ENCODE assay signal across 9 mouse cellular contexts in genomic region chr12:80377604-80378003, GRCm38 (mm10). TPM values are rescaled to one million over a fixed set of nuclear protein-coding genes. Genes with fewer than 3 reads are reported as not detected.
A peak's percentile ranks its signal among the peaks of the same experiment; 100 is the strongest.
DNase-seq lines count a peak whose midpoint lies in the region; ATAC-seq and TF ChIP-seq lines count a peak whose summit lies in the region.
"Had no signal": no experiment of that assay in that cellular context is flagged by ENCODE, and none has a peak within 500 bp of the region (broad histone marks: within the 10 kb centered on the region; RNA-seq: fewer than 3 reads in every experiment).

No protein-coding gene starts in this region.

- peak; percentile 63 for DNase-seq in heart, postnatal 0 days (ENCODE audit: low spot score)
- DNase-seq in heart, postnatal 25 days (ENCODE audit: low spot score) = no peak
- DNase-seq in 3T3-L1 (ENCODE audit: low read depth, low spot score) = peak; percentile 80
- DNase-seq in NIH3T3 (ENCODE audit: low read depth) = peak; percentile 75
- peak; percentile 29 to 39 for DNase-seq in kidney, postnatal 36 days
- DNase-seq in frontal cortex, postnatal 36 days (ENCODE audit: low spot score in 2 of 2) = no peak
- DNase-seq in cerebellum, adult 8-10 months = no peak
- DNase-seq in right cerebral cortex, adult 2 months (ENCODE audit: low spot score in 2 of 2) = no peak

- no peak for TF ChIP-seq EP300 in heart, postnatal 0 days (IDR thresholded peaks at IDR 0.05; ENCODE audit: low read depth)

- no peaks in the 10 kb centered on the region for H3K9me3 ChIP-seq in heart, postnatal 0 days (replicated peaks; ENCODE audit: control insufficient read depth, low read length)
- H3K9me3 ChIP-seq: neural tube, embryonic 13.5 days had no signal

- 32% methylated on average over 1 of the region's 1 CpGs for WGBS in heart, postnatal 0 days

- no peaks in the 10 kb centered on the region for H3K27me3 ChIP-seq in heart, postnatal 0 days (ENCODE audit: control insufficient read depth, insufficient read depth, low read length)
- H3K27me3 ChIP-seq: neural tube, embryonic 13.5 days had no signal

- intact Hi-C loops in heart, postnatal 25 days (cut with DNase I) = no loop called here

- H3K4me3 ChIP-seq in heart, postnatal 0 days (ENCODE audit: low read depth, low read length) = no peak overlapping the region
- H3K4me3 ChIP-seq: neural tube, embryonic 13.5 days had no signal

- no peak overlapping the region for H3K4me2 ChIP-seq in heart, postnatal 0 days (ENCODE audit: low read depth, low read length)
- H3K4me2 ChIP-seq: neural tube, embryonic 13.5 days had no signal

- peaks cover 5% of the 10 kb centered on the region for H3K4me1 ChIP-seq in heart, postnatal 0 days (ENCODE audit: control insufficient read depth, insufficient read depth)

- peaks cover 25% of the 10 kb centered on the region for H3K36me3 ChIP-seq in heart, postnatal 0 days (replicated peaks; ENCODE audit: control insufficient read depth, insufficient read depth, low read length)

- H3K9ac ChIP-seq in heart, postnatal 0 days (replicated peaks; ENCODE audit: low read depth, low read length) = no peak overlapping the region
- H3K9ac ChIP-seq: neural tube, embryonic 13.5 days had no signal

- ATAC-seq in heart, postnatal 0 days (ENCODE audit: insufficient read depth, low read depth) = no peak; the same call in 1 of the 2 replicates

- TF ChIP-seq CTCF in heart, postnatal 0 days (IDR thresholded peaks at IDR 0.05; ENCODE audit: low read depth) = peak; percentile 86

- H3K27ac ChIP-seq in heart, postnatal 0 days (ENCODE audit: low read depth) = no peak overlapping the region
- H3K27ac ChIP-seq: neural tube, embryonic 13.5 days had no signal

RNA-seq across cellular contexts. Expression of gene Dcaf5, which starts 58.8 kb away (rescaled TPM):
- total RNA-seq in heart, postnatal 0 days (2014; rRNA removed; ENCODE audit: low replicate concordance) = 22.0 and 25.0 TPM in 2 replicates
- polyA plus RNA-seq in heart, postnatal 0 days (2015; fragmentation: Nextera tagmentation; extraction: Ambion mirVana) = 7.1 and 7.9 TPM in 2 replicates
- 10 to 100 TPM; 33.0 to 35.4 TPM for total RNA-seq in heart, postnatal 25 days (2021)

Comparison
In these comparisons a context has a peak if more than half of its experiments do, and no peak if none do; other contexts are left out.
1. DNase-seq: peak in heart, postnatal 0 days (single experiment), 3T3-L1 (single experiment), NIH3T3 (single experiment) and kidney, postnatal 36 days (2 of 2); none in heart, postnatal 25 days (single experiment), frontal cortex, postnatal 36 days (0 of 2), cerebellum, adult 8-10 months (single experiment) and right cerebral cortex, adult 2 months (0 of 2).